Mouse (Mus musculus): ENCODE data around the gene Elovl5. TPM values are rescaled to one million over a fixed set of nuclear protein-coding genes. Genes with fewer than 3 reads are reported as not detected.

Elovl5 gene
- polyA plus RNA-seq, 1 experiment: 45.1 TPM

GRCm38 (mm10) chr9:77910270-77911240 is 6.6 kb upstream of the Elovl5 start:
- no peaks in the 10 kb centered on the region for H3K36me3 ChIP-seq (ENCODE audit: control insufficient read depth, insufficient read depth)
- no peaks in the 10 kb centered on the region for H3K27me3 ChIP-seq (ENCODE audit: control insufficient read depth, insufficient read depth, insufficient read length)
- TF ChIP-seq MYOG (IDR thresholded peaks at IDR 0.05; ENCODE audit: control insufficient read depth in 1 of 3, insufficient read depth in 1 of 3, insufficient read length in 2 of 3, low read depth in 2 of 3) (peak in 2 of 3 experiments; percentile 45 to 71), TCF12 (IDR thresholded peaks at IDR 0.05; ENCODE audit: insufficient read depth, poor library complexity, severe bottlenecking) (no peak), USF1 (IDR thresholded peaks at IDR 0.05; ENCODE audit: low read depth) (peak; percentile 54), POLR2A (IDR thresholded peaks at IDR 0.05; ENCODE audit: insufficient read length, low read depth) (peak; percentile 89), CEBPB (IDR thresholded peaks at IDR 0.05; ENCODE audit: insufficient read depth, poor library complexity, severe bottlenecking) (no peak), POLR2AphosphoS2 (IDR thresholded peaks at IDR 0.05; ENCODE audit: insufficient read length, low read depth) (peak; percentile 98), MYOD1 (IDR thresholded peaks at IDR 0.05; ENCODE audit: control insufficient read depth in 1 of 3, insufficient read length in 2 of 3, low read depth in 2 of 3) (peak in 1 of 3 experiments; percentile 57)
- H3ac ChIP-seq (ENCODE audit: control insufficient read depth, insufficient read length): peak overlapping the region; percentile 91
- H3K4me2 ChIP-seq (ENCODE audit: low read depth): peak overlapping the region; percentile 86
- peak overlapping the region; percentile 47 for H3K4me3 ChIP-seq
- H3K79me2 ChIP-seq (ENCODE audit: control insufficient read depth, insufficient read depth): peaks cover 16% of the 10 kb centered on the region

DNA sequence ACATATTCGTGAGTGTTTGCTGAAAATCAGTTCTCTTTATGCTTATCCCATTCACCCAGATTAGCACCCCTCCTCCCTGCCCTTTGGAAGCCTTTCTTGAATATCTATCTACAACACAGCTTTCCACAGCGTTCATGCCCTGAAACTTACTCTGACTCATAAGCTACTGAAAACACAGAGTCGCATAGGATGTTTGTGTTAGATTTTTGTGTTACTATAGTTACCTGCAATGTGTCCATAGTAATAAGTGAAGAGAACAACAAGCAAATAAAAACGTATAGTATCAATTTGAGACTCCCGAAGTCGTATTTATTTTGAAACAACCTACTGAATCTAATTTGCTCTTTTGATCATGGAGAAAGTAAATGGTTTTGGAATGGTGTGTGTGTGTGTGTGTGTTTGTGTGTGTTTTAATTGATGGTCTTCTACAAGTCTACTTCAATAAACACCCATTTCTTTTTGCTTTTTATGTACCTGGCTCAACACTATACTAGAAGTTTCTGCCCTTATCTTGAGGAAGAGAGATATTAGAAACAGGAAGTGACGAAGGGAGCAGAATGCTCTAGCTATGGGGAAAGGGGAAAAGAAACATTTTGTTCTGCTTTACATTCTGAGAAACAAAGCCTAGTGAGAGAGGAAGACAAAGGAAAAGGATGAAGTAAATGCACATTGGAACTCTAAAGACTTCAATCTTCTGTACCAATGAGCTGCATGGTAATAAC is 5.5 kb upstream of the Elovl5 start:
- TF ChIP-seq POLR2A (IDR thresholded peaks at IDR 0.05; ENCODE audit: insufficient read length, low read depth): no peak
- Histone ChIP-seq H3K79me2 (ENCODE audit: control insufficient read depth, insufficient read depth) (peaks cover 16% of the 10 kb centered on the region), H3K4me3 (peak overlapping the region; percentile 47), H3ac (ENCODE audit: control insufficient read depth, insufficient read length) (peak overlapping the region; percentile 91), H3K27me3 (ENCODE audit: control insufficient read depth, insufficient read depth, insufficient read length) (no peaks in the 10 kb centered on the region), H3K4me2 (ENCODE audit: low read depth) (peak overlapping the region; percentile 67), H3K36me3 (ENCODE audit: control insufficient read depth, insufficient read depth) (no peaks in the 10 kb centered on the region)

DNA sequence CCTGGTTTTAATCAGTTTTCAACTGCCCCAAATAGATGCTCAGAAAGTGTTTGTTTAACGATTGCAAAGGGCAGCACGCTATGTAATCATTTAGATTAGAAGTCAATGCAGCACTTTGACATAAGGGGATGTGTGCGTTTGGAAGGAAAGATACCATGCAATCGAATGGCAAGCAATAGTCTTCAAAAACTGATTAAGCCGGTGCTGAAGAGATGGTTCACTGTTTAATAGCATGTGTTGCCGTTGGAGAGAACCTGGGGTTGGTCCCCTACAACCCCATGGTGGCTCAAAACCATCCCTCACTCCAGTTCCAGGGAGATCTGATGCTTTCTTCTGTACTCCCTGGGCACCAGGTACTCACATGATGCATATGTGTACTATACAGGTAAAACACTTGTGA is 4.9 kb upstream of the Elovl5 start:
- Histone ChIP-seq H3ac (ENCODE audit: control insufficient read depth, insufficient read length) (no peak overlapping the region), H3K4me2 (ENCODE audit: low read depth) (peak overlapping the region; percentile 67), H3K36me3 (ENCODE audit: control insufficient read depth, insufficient read depth) (no peaks in the 10 kb centered on the region), H3K79me2 (ENCODE audit: control insufficient read depth, insufficient read depth) (peaks cover 16% of the 10 kb centered on the region), H3K4me3 (peak overlapping the region; percentile 47), H3K27me3 (ENCODE audit: control insufficient read depth, insufficient read depth, insufficient read length) (no peaks in the 10 kb centered on the region)
- TF ChIP-seq MAX (IDR thresholded peaks at IDR 0.05; ENCODE audit: low read depth) (no peak), POLR2AphosphoS2 (IDR thresholded peaks at IDR 0.05; ENCODE audit: insufficient read length, low read depth) (no peak), SRF (IDR thresholded peaks at IDR 0.05; ENCODE audit: control insufficient read depth, insufficient read length, low read depth) (no peak), POLR2A (IDR thresholded peaks at IDR 0.05; ENCODE audit: insufficient read length, low read depth) (no peak), MYOD1 (IDR thresholded peaks at IDR 0.05; ENCODE audit: control insufficient read depth in 1 of 3, insufficient read length in 2 of 3, low read depth in 2 of 3) (no peak), MYOG (IDR thresholded peaks at IDR 0.05; ENCODE audit: control insufficient read depth in 1 of 3, insufficient read depth in 1 of 3, insufficient read length in 2 of 3, low read depth in 2 of 3) (no peak), E2F4 (IDR thresholded peaks at IDR 0.05; ENCODE audit: insufficient read depth) (no peak)

GRCm38 (mm10) chr9:77914616-77915015 is 2.5 kb upstream of the Elovl5 start:
- Histone ChIP-seq H3ac (ENCODE audit: control insufficient read depth, insufficient read length) (no peak overlapping the region), H3K36me3 (ENCODE audit: control insufficient read depth, insufficient read depth) (no peaks in the 10 kb centered on the region), H3K4me3 (no peak overlapping the region), H3K79me2 (ENCODE audit: control insufficient read depth, insufficient read depth) (peaks cover 36% of the 10 kb centered on the region), H3K27me3 (ENCODE audit: control insufficient read depth, insufficient read depth, insufficient read length) (no peaks in the 10 kb centered on the region), H3K4me2 (ENCODE audit: low read depth) (no peak overlapping the region)
- TF ChIP-seq TCF12 (IDR thresholded peaks at IDR 0.05; ENCODE audit: insufficient read depth, poor library complexity, severe bottlenecking) (no peak), USF1 (IDR thresholded peaks at IDR 0.05; ENCODE audit: low read depth) (no peak), MYOD1 (IDR thresholded peaks at IDR 0.05; ENCODE audit: control insufficient read depth in 1 of 3, insufficient read length in 2 of 3, low read depth in 2 of 3) (no peak), POLR2AphosphoS2 (IDR thresholded peaks at IDR 0.05; ENCODE audit: insufficient read length, low read depth) (no peak), REST (IDR thresholded peaks at IDR 0.05; ENCODE audit: insufficient read depth, insufficient read length) (no peak), CEBPB (IDR thresholded peaks at IDR 0.05; ENCODE audit: insufficient read depth, poor library complexity, severe bottlenecking) (no peak), SRF (IDR thresholded peaks at IDR 0.05; ENCODE audit: control insufficient read depth, insufficient read length, low read depth) (no peak)

DNA sequence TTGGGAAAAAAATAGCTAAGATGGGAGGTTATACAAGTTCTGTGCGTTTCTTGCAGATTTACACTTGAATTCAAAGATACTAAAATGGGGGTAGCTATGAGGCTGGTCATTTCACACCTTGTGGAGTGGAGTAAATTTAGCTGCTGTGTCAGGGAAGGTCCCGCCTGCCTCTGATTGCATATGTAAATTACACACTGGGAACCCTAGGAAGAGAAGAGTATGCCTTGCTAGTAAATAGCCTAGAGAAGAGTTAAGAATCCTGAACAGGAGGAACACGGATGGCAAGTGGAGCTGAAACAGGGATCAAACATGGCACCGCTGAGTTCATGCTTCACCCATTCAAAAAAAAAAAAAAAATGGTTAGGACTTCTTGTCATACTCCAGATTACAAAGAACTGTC is 1.4 kb upstream of the Elovl5 start:
- Histone ChIP-seq H3K4me2 (ENCODE audit: low read depth) (no peak overlapping the region), H3ac (ENCODE audit: control insufficient read depth, insufficient read length) (no peak overlapping the region), H3K36me3 (ENCODE audit: control insufficient read depth, insufficient read depth) (no peaks in the 10 kb centered on the region), H3K27me3 (ENCODE audit: control insufficient read depth, insufficient read depth, insufficient read length) (no peaks in the 10 kb centered on the region), H3K79me2 (ENCODE audit: control insufficient read depth, insufficient read depth) (peaks cover 48% of the 10 kb centered on the region), H3K4me3 (no peak overlapping the region)
- TF ChIP-seq MYOG (IDR thresholded peaks at IDR 0.05; ENCODE audit: control insufficient read depth in 1 of 3, insufficient read depth in 1 of 3, insufficient read length in 2 of 3, low read depth in 2 of 3) (no peak), MYOD1 (IDR thresholded peaks at IDR 0.05; ENCODE audit: control insufficient read depth in 1 of 3, insufficient read length in 2 of 3, low read depth in 2 of 3) (no peak), USF1 (IDR thresholded peaks at IDR 0.05; ENCODE audit: low read depth) (no peak), E2F4 (IDR thresholded peaks at IDR 0.05; ENCODE audit: insufficient read depth) (no peak), POLR2AphosphoS2 (IDR thresholded peaks at IDR 0.05; ENCODE audit: insufficient read length, low read depth) (no peak), TCF3 (IDR thresholded peaks at IDR 0.05; ENCODE audit: insufficient read length, low read depth) (no peak), CEBPB (IDR thresholded peaks at IDR 0.05; ENCODE audit: insufficient read depth, poor library complexity, severe bottlenecking) (no peak)

Measured in myocyte (in vitro differentiated cells).